Mouse (Mus musculus) T-cell, adult 2 months (primary cell): ENCODE results near the gene Spocd1.

Experiments
- DNase-seq: peaks from one replicate; pipeline ENCODE4 v3.0.0; 2022; ENCODE audit warnings: low spot score

Gene Spocd1

DNA sequence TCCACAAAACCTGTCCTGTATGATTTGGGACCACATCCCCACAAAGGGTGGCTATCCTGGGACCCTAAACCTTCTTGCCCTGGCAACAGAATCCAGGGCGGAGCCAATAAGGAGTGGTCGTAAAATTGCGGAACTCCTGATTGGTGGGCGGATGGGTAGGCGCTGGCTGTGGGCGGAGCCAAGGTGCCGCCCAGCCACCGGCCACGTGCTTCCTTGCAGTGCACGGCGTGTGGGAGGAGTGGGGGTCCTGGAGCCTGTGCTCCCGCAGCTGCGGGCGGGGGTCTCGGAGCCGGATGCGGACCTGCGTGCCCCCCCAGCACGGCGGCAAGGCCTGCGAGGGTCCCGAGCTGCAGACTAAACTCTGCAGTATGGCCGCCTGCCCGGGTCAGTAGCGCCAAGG, 77.5 kb downstream of the Spocd1 start:
- DNase-seq: no peak
